Mouse (Mus musculus) megakaryocyte, embryonic 14.5 days (primary cell): ENCODE measurements around the gene Zfp108.

Experiments used
- FLI1 ChIP-seq: IDR thresholded peaks from 2 replicates; pipeline ENCODE4 v1.6.1; 2012; ENCODE audit warnings: low read length, inconsistent platforms, mixed read lengths
- GATA1 ChIP-seq: IDR thresholded peaks from 3 replicates; pipeline ENCODE4 v1.6.1; 2012; ENCODE audit warnings: mixed read lengths, low read length, inconsistent platforms, borderline replicate concordance

DNA sequence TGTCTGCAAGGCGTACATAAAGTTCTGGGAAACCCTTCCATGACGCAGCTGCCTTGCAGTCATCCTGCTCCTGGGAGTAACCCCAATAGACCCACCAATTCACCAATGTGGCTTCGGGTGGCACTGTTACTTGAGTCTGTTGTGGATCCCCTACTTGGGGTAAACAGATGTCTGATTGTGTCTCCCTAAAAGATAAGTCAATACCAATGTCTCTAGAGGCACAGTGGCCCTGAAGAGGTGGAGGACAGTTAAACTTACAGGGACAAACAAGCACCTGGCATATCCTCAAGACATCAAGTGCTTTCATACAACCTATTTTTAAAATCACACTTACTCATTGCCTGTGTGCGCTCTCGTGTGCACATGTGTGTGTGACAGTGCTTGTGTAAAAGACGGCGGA is 40.8 kb downstream of the Zfp108 start:
- TF ChIP-seq FLI1 (no peak), GATA1 (no peak)
